Mouse (Mus musculus) hindbrain, embryonic 14.5 days (tissue): Measurements from ENCODE around the gene Cdrt4. TPM values are rescaled to one million over a fixed set of nuclear protein-coding genes. Genes with fewer than 3 reads are reported as not detected.

ENCODE experiments used
- ATAC-seq: fragments of 200-750 bp; cut with Nextera tagmentation; 2 replicates; pipeline ENCODE4 v1.8.0; 2017; ENCODE audit warnings: moderate number of reproducible peaks, mild to moderate bottlenecking, moderate TSS enrichment, moderate library complexity; ENCODE audit not compliant: low FRiP score
- DNase-seq: peaks from one replicate; pipeline ENCODE4 v3.0.0-alpha.2; 2015; ENCODE audit warnings: low spot score
- H3K27ac ChIP-seq: fragments of 300-500 bp; sonication (generic); 2 replicates; pipeline ENCODE4 v1.5.1; 2014; ENCODE audit warnings: mild to moderate bottlenecking, moderate library complexity
- H3K27me3 ChIP-seq: fragments of 300-500 bp; sonication (generic); 2 replicates; pipeline ENCODE4 v1.6.1; 2014; ENCODE audit warnings: mild to moderate bottlenecking, low read length, mixed read lengths; ENCODE audit not compliant: control insufficient read depth, insufficient read depth
- H3K36me3 ChIP-seq: fragments of 300-500 bp; sonication (generic); replicated peaks from 2 replicates; pipeline ENCODE4 v1.6.1; 2014; ENCODE audit not compliant: control insufficient read depth, insufficient read depth
- H3K4me1 ChIP-seq: fragments of 300-500 bp; sonication (generic); replicated peaks from 2 replicates; pipeline ENCODE4 v1.6.1; 2014; ENCODE audit warnings: antibody characterized with exemption, low read length, mixed read lengths; ENCODE audit not compliant: control insufficient read depth, insufficient read depth
- H3K4me2 ChIP-seq: fragments of 300-500 bp; sonication (generic); replicated peaks from 2 replicates; pipeline ENCODE4 v1.6.1; 2014; ENCODE audit warnings: mild to moderate bottlenecking, moderate library complexity
- H3K4me3 ChIP-seq: fragments of 300-500 bp; sonication (generic); replicated peaks from 2 replicates; pipeline ENCODE4 v1.5.1; 2014; ENCODE audit warnings: mild to moderate bottlenecking, low read length
- H3K9ac ChIP-seq: fragments of 300-500 bp; sonication (generic); 2 replicates; pipeline ENCODE4 v1.6.1; 2014
- H3K9me3 ChIP-seq: fragments of 300-500 bp; sonication (generic); 2 replicates; pipeline ENCODE4 v1.6.1; 2016; ENCODE audit warnings: low read length; ENCODE audit not compliant: control insufficient read depth
- WGBS: fragments of 180-500 bp; shearing (Covaris S2); extraction: QIAGEN DNeasy Blood & Tissue Kit; methylation state at CpG from one replicate; pipeline ENCODE4 v1.1.7; 2014; 5-methylcytosine and 5-hydroxymethylcytosine counted together
- polyA plus RNA-seq: library from polyadenylated mRNA; unstranded; fragments of >200 nt; fragmentation: Nextera tagmentation; extraction: Ambion mirVana; gene quantifications from 2 replicates; pipeline ENCODE4 v1.2.1, GENCODE M21; 2014

The Cdrt4 gene
- polyA plus RNA-seq, 1 experiment from 2014 or later = not detected

GRCm38 (mm10) chr11:62934795-62935514, 16.0 kb upstream of the Cdrt4 start:
- WGBS = 89% methylated on average over 11 of the region's 11 CpGs

GRCm38 (mm10) chr11:62937986-62938385, 13.0 kb upstream of the Cdrt4 start:
- H3K9ac ChIP-seq = no peak overlapping the region
- H3K9me3 ChIP-seq = no peaks in the 10 kb centered on the region
- no peak overlapping the region for H3K4me2 ChIP-seq
- no peaks in the 10 kb centered on the region for H3K4me1 ChIP-seq
- WGBS = 86% methylated on average over 6 of the region's 6 CpGs
- H3K27ac ChIP-seq = no peak overlapping the region
- DNase-seq = no peak
- no peak for ATAC-seq
- no peak overlapping the region for H3K4me3 ChIP-seq
- H3K27me3 ChIP-seq = no peaks in the 10 kb centered on the region
- H3K36me3 ChIP-seq = no peaks in the 10 kb centered on the region

More at GRCm38 (mm10) chr11:62934795-62935514, 16.0 kb upstream of the Cdrt4 start:
- DNase-seq (no peak), ATAC-seq (no peak)
- Histone ChIP-seq H3K4me2 (no peak overlapping the region), H3K36me3 (no peaks in the 10 kb centered on the region), H3K9me3 (no peaks in the 10 kb centered on the region), H3K27ac (no peak overlapping the region), H3K4me3 (no peak overlapping the region), H3K4me1 (no peaks in the 10 kb centered on the region), H3K9ac (no peak overlapping the region), H3K27me3 (no peaks in the 10 kb centered on the region)

DNA sequence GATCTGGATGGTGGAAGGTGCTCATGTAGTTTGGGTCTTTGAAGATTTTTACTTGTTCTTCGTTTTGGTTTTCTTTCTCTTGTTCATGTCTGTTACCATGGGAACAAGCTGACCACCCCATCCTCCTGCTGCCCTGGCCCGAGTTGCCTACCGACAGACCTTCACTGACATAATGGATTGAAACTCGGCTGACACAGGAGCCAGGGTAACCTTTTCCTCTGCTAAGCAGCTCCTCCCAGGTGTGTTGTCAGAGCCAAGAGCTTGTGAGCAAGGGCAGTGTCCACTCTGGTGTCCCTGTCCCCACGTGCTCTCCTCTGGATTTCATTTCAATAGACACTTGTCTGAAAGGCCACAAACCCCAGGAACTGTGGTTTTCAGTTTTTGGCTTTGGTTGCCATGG, 12.1 kb upstream of the Cdrt4 start:
- no peak overlapping the region for H3K4me2 ChIP-seq
- no peak overlapping the region for H3K27ac ChIP-seq
- H3K9me3 ChIP-seq = no peaks in the 10 kb centered on the region
- no peaks in the 10 kb centered on the region for H3K4me1 ChIP-seq
- WGBS = 66% methylated on average over 5 of the region's 5 CpGs
- DNase-seq (no peak), ATAC-seq (no peak)
- H3K36me3 ChIP-seq = no peaks in the 10 kb centered on the region
- no peak overlapping the region for H3K4me3 ChIP-seq
- no peak overlapping the region for H3K9ac ChIP-seq
- H3K27me3 ChIP-seq = no peaks in the 10 kb centered on the region

DNA sequence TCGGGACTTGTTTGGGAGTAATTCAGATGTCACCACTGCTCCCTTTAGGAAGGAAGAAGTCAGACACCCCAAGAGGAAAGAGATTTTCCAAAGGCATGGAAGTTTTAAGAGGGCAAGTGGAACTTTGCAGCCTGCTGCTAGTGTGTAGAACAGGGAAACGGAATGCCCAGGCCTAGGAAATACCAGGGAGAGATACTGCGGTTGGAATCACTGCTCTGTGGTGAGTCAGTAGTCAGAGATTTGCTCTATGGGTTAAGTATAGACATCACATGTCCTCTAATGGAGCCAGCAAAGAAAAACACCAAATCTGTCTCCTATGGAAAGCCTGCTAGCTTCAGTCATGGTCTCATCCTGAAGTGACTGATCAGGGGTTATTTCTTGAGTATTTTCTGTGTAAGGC, 10.8 kb upstream of the Cdrt4 start:
- no peak for ATAC-seq
- no peaks in the 10 kb centered on the region for H3K4me1 ChIP-seq
- no peaks in the 10 kb centered on the region for H3K9me3 ChIP-seq
- 92% methylated on average over 3 of the region's 3 CpGs for WGBS
- no peaks in the 10 kb centered on the region for H3K36me3 ChIP-seq
- no peak overlapping the region for H3K27ac ChIP-seq
- DNase-seq = no peak
- no peak overlapping the region for H3K4me3 ChIP-seq
- no peak overlapping the region for H3K9ac ChIP-seq
- no peak overlapping the region for H3K4me2 ChIP-seq
- H3K27me3 ChIP-seq = no peaks in the 10 kb centered on the region

DNA sequence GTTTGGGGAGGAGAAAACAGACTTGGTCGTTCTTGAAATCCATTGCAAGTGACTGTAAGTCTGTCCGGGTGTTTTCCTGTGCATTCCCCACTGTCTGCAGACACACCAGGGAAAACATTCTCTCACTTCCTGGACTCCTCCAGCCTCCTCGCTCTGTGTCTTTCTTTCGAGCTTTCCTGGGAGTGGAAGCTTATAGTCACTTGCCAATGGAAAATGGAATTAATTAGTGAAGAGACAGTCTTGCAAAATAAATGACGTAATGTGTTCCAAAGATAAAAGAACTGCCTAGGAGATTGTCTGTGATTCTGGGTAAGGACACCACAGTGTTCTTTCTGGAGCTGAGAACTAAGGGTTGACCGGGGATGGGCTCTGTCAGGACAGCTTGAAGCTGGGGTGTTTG, 7.5 kb upstream of the Cdrt4 start:
- Histone ChIP-seq H3K9me3 (no peaks in the 10 kb centered on the region), H3K36me3 (no peaks in the 10 kb centered on the region), H3K27ac (no peak overlapping the region), H3K9ac (no peak overlapping the region), H3K4me2 (no peak overlapping the region), H3K4me1 (no peaks in the 10 kb centered on the region), H3K27me3 (no peaks in the 10 kb centered on the region), H3K4me3 (no peak overlapping the region)
- WGBS = 84% methylated on average over 6 of the region's 6 CpGs
- no peak for ATAC-seq
- DNase-seq = no peak

DNA sequence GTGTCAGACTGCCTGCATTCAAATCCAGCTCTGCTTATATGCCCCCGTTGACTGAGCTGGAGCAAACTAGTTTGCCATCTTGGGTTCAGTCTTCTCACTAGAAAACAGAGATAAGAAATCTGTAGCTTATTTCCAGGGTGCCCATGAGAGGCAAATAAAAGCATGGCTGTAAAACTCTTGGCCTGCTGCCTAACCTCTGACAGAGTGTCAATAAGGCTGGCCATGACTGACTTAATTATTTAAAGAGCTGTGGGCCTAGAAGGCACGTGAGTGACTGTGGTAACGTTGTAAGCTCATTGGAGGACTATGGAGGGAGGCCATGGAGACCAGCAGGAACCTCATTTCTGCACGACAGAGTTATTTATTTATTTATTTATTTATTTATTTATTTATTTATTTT, 5.5 kb upstream of the Cdrt4 start:
- H3K27me3 ChIP-seq = no peaks in the 10 kb centered on the region
- WGBS = 64% methylated on average over 4 of the region's 4 CpGs
- H3K27ac ChIP-seq = no peak overlapping the region
- ATAC-seq (no peak), DNase-seq (no peak)
- H3K36me3 ChIP-seq = no peaks in the 10 kb centered on the region
- no peaks in the 10 kb centered on the region for H3K9me3 ChIP-seq
- H3K4me3 ChIP-seq = no peak overlapping the region
- no peaks in the 10 kb centered on the region for H3K4me1 ChIP-seq
- H3K9ac ChIP-seq = no peak overlapping the region
- H3K4me2 ChIP-seq = no peak overlapping the region

DNA sequence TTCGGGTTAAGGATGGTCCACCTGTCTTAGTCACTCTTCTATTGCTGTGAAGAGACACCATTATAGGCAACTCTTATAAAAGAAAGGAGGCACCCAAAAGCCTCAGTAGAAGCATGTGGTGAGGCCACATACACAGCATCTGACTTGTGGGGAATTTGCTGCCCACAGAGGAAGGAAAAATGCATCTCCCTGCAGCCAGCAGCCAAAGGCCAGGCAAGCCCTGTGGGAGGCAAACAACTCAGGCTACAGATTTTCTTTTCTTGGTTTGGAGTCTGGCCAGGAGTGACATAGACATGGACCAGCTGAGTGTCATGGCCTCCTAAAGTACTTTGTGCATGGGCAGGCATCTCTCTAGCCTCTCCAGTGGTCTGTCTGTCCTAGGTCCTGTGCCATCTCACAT, 1.4 kb upstream of the Cdrt4 start:
- Histone ChIP-seq H3K9ac (no peak overlapping the region), H3K4me2 (no peak overlapping the region), H3K4me1 (no peaks in the 10 kb centered on the region), H3K27ac (no peak overlapping the region), H3K4me3 (no peak overlapping the region), H3K9me3 (no peaks in the 10 kb centered on the region), H3K36me3 (no peaks in the 10 kb centered on the region), H3K27me3 (no peaks in the 10 kb centered on the region)
- ATAC-seq (no peak), DNase-seq (no peak)
- 95% methylated on average over 1 of the region's 1 CpGs for WGBS

GRCm38 (mm10) chr11:62954766-62955165, 3.8 kb downstream of the Cdrt4 start:
- 95% methylated on average over 3 of the region's 3 CpGs for WGBS
- no peak overlapping the region for H3K4me3 ChIP-seq
- H3K36me3 ChIP-seq = no peaks in the 10 kb centered on the region
- H3K27me3 ChIP-seq = no peaks in the 10 kb centered on the region
- H3K4me1 ChIP-seq = no peaks in the 10 kb centered on the region
- H3K9me3 ChIP-seq = no peaks in the 10 kb centered on the region
- DNase-seq = no peak
- no peak overlapping the region for H3K4me2 ChIP-seq
- ATAC-seq = no peak
- no peak overlapping the region for H3K9ac ChIP-seq
- no peak overlapping the region for H3K27ac ChIP-seq

GRCm38 (mm10) chr11:62955186-62955585, 4.2 kb downstream of the Cdrt4 start:
- no peak for DNase-seq
- no peak overlapping the region for H3K9ac ChIP-seq
- no peak overlapping the region for H3K4me2 ChIP-seq
- H3K4me3 ChIP-seq = no peak overlapping the region
- 81% methylated on average over 5 of the region's 5 CpGs for WGBS
- no peaks in the 10 kb centered on the region for H3K9me3 ChIP-seq
- no peaks in the 10 kb centered on the region for H3K4me1 ChIP-seq
- no peaks in the 10 kb centered on the region for H3K36me3 ChIP-seq
- no peak for ATAC-seq
- H3K27ac ChIP-seq = no peak overlapping the region
- no peaks in the 10 kb centered on the region for H3K27me3 ChIP-seq

DNA sequence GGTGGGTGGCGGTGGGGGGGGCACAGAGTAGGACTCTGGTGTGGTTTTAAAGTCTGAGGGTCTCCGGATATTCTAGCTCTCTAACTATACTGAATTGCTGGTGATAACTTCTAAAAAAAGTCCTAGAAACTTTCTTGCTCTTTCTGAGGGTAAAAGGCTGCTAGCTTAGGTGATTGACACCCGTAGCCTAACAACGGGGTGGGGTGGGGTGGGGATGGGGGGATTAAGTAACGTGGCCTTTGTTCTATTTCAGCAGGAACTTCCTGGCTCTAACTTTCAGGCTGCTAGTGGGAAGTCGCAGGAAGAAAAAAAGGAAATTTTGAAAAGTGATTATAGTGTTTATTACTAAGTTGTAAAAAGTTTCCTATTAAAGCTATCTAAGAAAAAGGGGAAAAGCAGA, 4.8 kb downstream of the Cdrt4 start:
- Histone ChIP-seq H3K27me3 (no peaks in the 10 kb centered on the region), H3K9ac (no peak overlapping the region), H3K9me3 (no peaks in the 10 kb centered on the region), H3K4me3 (no peak overlapping the region), H3K27ac (no peak overlapping the region), H3K4me2 (no peak overlapping the region), H3K36me3 (no peaks in the 10 kb centered on the region), H3K4me1 (no peaks in the 10 kb centered on the region)
- ATAC-seq (no peak), DNase-seq (no peak)
- 46% methylated on average over 6 of the region's 6 CpGs for WGBS
